Mouse (Mus musculus) cerebellum, adult (tissue): ENCODE measurements around the gene Tmco1.
A peak's percentile ranks its signal among the peaks of the same experiment; 100 is the strongest.
"Not testable (repeated sequence)": the region's sequence is repeated elsewhere in the genome, so short reads cannot be mapped to it uniquely, and the experiment has no call there.

ENCODE experiments used
- ATAC-seq: cut with Nextera tagmentation; 2 replicates; pipeline ENCODE4 v1.9.2; 2017; ENCODE audit warnings: mild to moderate bottlenecking, moderate library complexity, mixed read lengths; ENCODE audit not compliant: insufficient number of reproducible peaks, low FRiP score, low TSS enrichment

Gene Tmco1

GRCm38 (mm10) chr1:167328776-167329175, 20.6 kb downstream of the Tmco1 start:
- no peak for ATAC-seq

- no peak for ATAC-seq
Measured at GRCm38 (mm10) chr1:167331106-167331505, 22.9 kb downstream of the Tmco1 start.

GRCm38 (mm10) chr1:167336398-167336797, 28.2 kb downstream of the Tmco1 start:
- ATAC-seq, result no peak

GRCm38 (mm10) chr1:167337463-167338095, 29.4 kb downstream of the Tmco1 start:
- peak; percentile 84 for ATAC-seq

- ATAC-seq, result peak; percentile 53; the same call in 1 of the 2 replicates
Measured at GRCm38 (mm10) chr1:167339177-167339781, 31.1 kb downstream of the Tmco1 start.

- ATAC-seq, result no peak
Measured at GRCm38 (mm10) chr1:167340111-167340787, 32.1 kb downstream of the Tmco1 start.

GRCm38 (mm10) chr1:167340910-167341528, 32.8 kb downstream of the Tmco1 start:
- no peak for ATAC-seq

GRCm38 (mm10) chr1:167342831-167343230, 34.7 kb downstream of the Tmco1 start:
- ATAC-seq, result no peak

- ATAC-seq, result not testable (repeated sequence)
Measured at GRCm38 (mm10) chr1:167345994-167346520, 37.9 kb downstream of the Tmco1 start.

GRCm38 (mm10) chr1:167349206-167349605, 41.0 kb downstream of the Tmco1 start:
- not testable (repeated sequence) for ATAC-seq

- ATAC-seq, result peak; percentile 94
Measured at GRCm38 (mm10) chr1:167349815-167350596, 41.8 kb downstream of the Tmco1 start, which contains the start of gene Aldh9a1. Gene Aldh9a1 (plus strand): TSS chr1:167349991.

GRCm38 (mm10) chr1:167350597-167351415, 42.6 kb downstream of the Tmco1 start:
- ATAC-seq, result no peak

- ATAC-seq, result no peak
Measured at GRCm38 (mm10) chr1:167352403-167352802, 44.2 kb downstream of the Tmco1 start.

- no peak for ATAC-seq
Measured at GRCm38 (mm10) chr1:167357387-167357786, 49.2 kb downstream of the Tmco1 start.

- ATAC-seq, result no peak
Measured at GRCm38 (mm10) chr1:167358731-167359130, 50.6 kb downstream of the Tmco1 start.

- ATAC-seq, result no peak
Measured at GRCm38 (mm10) chr1:167360268-167360667, 52.1 kb downstream of the Tmco1 start.

- ATAC-seq, result no peak
Measured at GRCm38 (mm10) chr1:167362819-167363218, 54.6 kb downstream of the Tmco1 start.

- ATAC-seq, result no peak
Measured at GRCm38 (mm10) chr1:167363322-167363721, 55.1 kb downstream of the Tmco1 start.

- no peak for ATAC-seq
Measured at GRCm38 (mm10) chr1:167365808-167366207, 57.6 kb downstream of the Tmco1 start.
